Mouse (Mus musculus): ENCODE measurements around the gene H3f3b. TPM values are rescaled to one million over a fixed set of nuclear protein-coding genes. Genes with fewer than 3 reads are reported as not detected.

Gene H3f3b
- polyA plus RNA-seq, 1 experiment from 2014 or later = 1,577 TPM

- Histone ChIP-seq H3K4me3 (replicated peaks) (no peak overlapping the region), H3K9me3 (no peaks in the 10 kb centered on the region), H3K36me3 (no peaks in the 10 kb centered on the region), H3K9ac (no peak overlapping the region), H3K27me3 (replicated peaks) (no peaks in the 10 kb centered on the region), H3K4me1 (no peaks in the 10 kb centered on the region), H3K4me2 (no peak overlapping the region), H3K27ac (no peak overlapping the region)
- 65% methylated on average over 4 of the region's 4 CpGs for WGBS
- ATAC-seq (ENCODE audit: insufficient read depth, low FRiP score, low read depth) = no peak
Observed at GRCm38 (mm10) chr11:115992098-115992497, 35.7 kb downstream of the H3f3b start.

- no peak for ATAC-seq (ENCODE audit: insufficient read depth, low FRiP score, low read depth)
- no peak overlapping the region; the same call in 1 of the 2 replicates for H3K4me3 ChIP-seq (replicated peaks)
- 33% methylated on average over 15 of the region's 15 CpGs for WGBS
Observed at GRCm38 (mm10) chr11:115989686-115990085, 38.1 kb downstream of the H3f3b start.

GRCm38 (mm10) chr11:115983291-115983690 is 44.5 kb downstream of the H3f3b start:
- Histone ChIP-seq H3K36me3 (0 out of 2 replicates have a peak, but pooled peaks cover 5% of the 10 kb centered on the region), H3K27me3 (replicated peaks) (no peaks in the 10 kb centered on the region), H3K27ac (no peak overlapping the region), H3K4me3 (replicated peaks) (no peak overlapping the region), H3K9me3 (no peaks in the 10 kb centered on the region), H3K9ac (no peak overlapping the region), H3K4me2 (no peak overlapping the region), H3K4me1 (no peaks in the 10 kb centered on the region)
- no peak for ATAC-seq (ENCODE audit: insufficient read depth, low FRiP score, low read depth)
- 71% methylated on average over 8 of the region's 8 CpGs for WGBS

More at GRCm38 (mm10) chr11:115989686-115990085, 38.1 kb downstream of the H3f3b start:
- Histone ChIP-seq H3K27ac (no peak overlapping the region), H3K9me3 (no peaks in the 10 kb centered on the region), H3K4me1 (no peaks in the 10 kb centered on the region), H3K4me2 (peak overlapping the region; percentile 11; the same call in 1 of the 2 replicates), H3K9ac (no peak overlapping the region), H3K27me3 (replicated peaks) (no peaks in the 10 kb centered on the region), H3K36me3 (no peaks in the 10 kb centered on the region)

- 88% methylated on average over 15 of the region's 15 CpGs for WGBS
- Histone ChIP-seq H3K27ac (no peak overlapping the region), H3K9ac (no peak overlapping the region), H3K9me3 (no peaks in the 10 kb centered on the region), H3K36me3 (0 out of 2 replicates have a peak, but pooled peaks cover 5% of the 10 kb centered on the region), H3K4me3 (replicated peaks) (no peak overlapping the region), H3K27me3 (replicated peaks) (no peaks in the 10 kb centered on the region), H3K4me2 (no peak overlapping the region), H3K4me1 (no peaks in the 10 kb centered on the region)
- ATAC-seq (ENCODE audit: insufficient read depth, low FRiP score, low read depth) = no peak
Observed at GRCm38 (mm10) chr11:115982472-115982871, 45.3 kb downstream of the H3f3b start.

- H3K27ac ChIP-seq = peak overlapping the region; percentile 65
- peak overlapping the region; percentile 76 for H3K4me2 ChIP-seq
- no peaks in the 10 kb centered on the region for H3K9me3 ChIP-seq
- WGBS = 36% methylated on average over 12 of the region's 12 CpGs
- no peaks in the 10 kb centered on the region for H3K36me3 ChIP-seq
- H3K27me3 ChIP-seq (replicated peaks) = peaks cover 27% of the 10 kb centered on the region
- ATAC-seq (ENCODE audit: insufficient read depth, low FRiP score, low read depth) = no peak
- peak overlapping the region; percentile 49; the same call in 1 of the 2 replicates for H3K9ac ChIP-seq
- H3K4me3 ChIP-seq (replicated peaks) = peak overlapping the region; percentile 51
- peaks cover 18% of the 10 kb centered on the region; the same call in 1 of the 2 replicates for H3K4me1 ChIP-seq
Observed at GRCm38 (mm10) chr11:115975544-115975943, 52.2 kb downstream of the H3f3b start.

GRCm38 (mm10) chr11:115975083-115975420 is 52.7 kb downstream of the H3f3b start:
- Histone ChIP-seq H3K4me3 (replicated peaks) (peak overlapping the region; percentile 51), H3K36me3 (no peaks in the 10 kb centered on the region), H3K27me3 (replicated peaks) (peaks cover 27% of the 10 kb centered on the region), H3K9ac (peak overlapping the region; percentile 49; the same call in 1 of the 2 replicates), H3K4me2 (peak overlapping the region; percentile 76), H3K4me1 (peaks cover 23% of the 10 kb centered on the region), H3K27ac (peak overlapping the region; percentile 65), H3K9me3 (no peaks in the 10 kb centered on the region)
- WGBS = 4% methylated on average over 17 of the region's 18 CpGs
- ATAC-seq (ENCODE audit: insufficient read depth, low FRiP score, low read depth) = no peak; the same call in 1 of the 2 replicates

- peak within 1 kb of the TSS; percentile 49; the same call in 1 of the 2 replicates for H3K9ac ChIP-seq
- peak within 1 kb of the TSS; percentile 51 for H3K4me3 ChIP-seq (replicated peaks)
- no peaks in the 10 kb centered on the region for H3K9me3 ChIP-seq
- peak; percentile 79 for ATAC-seq (ENCODE audit: insufficient read depth, low FRiP score, low read depth)
- peak within 1 kb of the TSS; percentile 65 for H3K27ac ChIP-seq
- H3K36me3 ChIP-seq = no peaks in the 10 kb centered on the region
- WGBS = 11% methylated on average over 49 of the region's 58 CpGs
- H3K27me3 ChIP-seq (replicated peaks) = peaks cover 27% of the 10 kb centered on the region
- peak within 1 kb of the TSS; percentile 76 for H3K4me2 ChIP-seq
- H3K4me1 ChIP-seq = peaks cover 24% of the 10 kb centered on the region
Observed at GRCm38 (mm10) chr11:115974309-115975082, 53.3 kb downstream of the H3f3b start, which contains the start of gene Itgb4. Gene Itgb4 (plus strand): TSS chr11:115974709.

Other genes with a start within 250 kb of the H3f3b start
- 11.7 and 13.1 TPM in 2 replicates for gene Caskin2, start 214.3 kb downstream of the H3f3b start, polyA plus RNA-seq (2015; fragmentation: Nextera tagmentation; extraction: Ambion mirVana)
- gene Tsen54, start 213.2 kb downstream of the H3f3b start, polyA plus RNA-seq (2015; fragmentation: Nextera tagmentation; extraction: Ambion mirVana) = 28.2 and 30.6 TPM in 2 replicates
- gene Llgl2, start 203.9 kb downstream of the H3f3b start, polyA plus RNA-seq (2015; fragmentation: Nextera tagmentation; extraction: Ambion mirVana) = 60.4 and 61.5 TPM in 2 replicates
- 17.8 and 24.7 TPM in 2 replicates for gene Myo15b, start 169.6 kb downstream of the H3f3b start, polyA plus RNA-seq (2015; fragmentation: Nextera tagmentation; extraction: Ambion mirVana)
- 3.5 and 5.5 TPM in 2 replicates for gene Smim5, start 128.0 kb downstream of the H3f3b start, polyA plus RNA-seq (2015; fragmentation: Nextera tagmentation; extraction: Ambion mirVana)
- gene Smim6, start 115.9 kb downstream of the H3f3b start, polyA plus RNA-seq (2015; fragmentation: Nextera tagmentation; extraction: Ambion mirVana) = 40.9 and 43.0 TPM in 2 replicates
- 34.6 and 36.4 TPM in 2 replicates for gene Sap30bp, start 94.7 kb downstream of the H3f3b start, polyA plus RNA-seq (2015; fragmentation: Nextera tagmentation; extraction: Ambion mirVana)
- 16.3 and 21.9 TPM in 2 replicates for gene Recql5, start 94.5 kb downstream of the H3f3b start, polyA plus RNA-seq (2015; fragmentation: Nextera tagmentation; extraction: Ambion mirVana)
- 13.4 and 13.5 TPM in 2 replicates for gene Itgb4, start 53.3 kb downstream of the H3f3b start, polyA plus RNA-seq (2015; fragmentation: Nextera tagmentation; extraction: Ambion mirVana)
- gene Galk1, start 15.2 kb downstream of the H3f3b start, polyA plus RNA-seq (2015; fragmentation: Nextera tagmentation; extraction: Ambion mirVana) = 186 and 208 TPM in 2 replicates
- 27.3 and 33.2 TPM in 2 replicates for gene Unk, start 2.4 kb upstream of the H3f3b start, polyA plus RNA-seq (2015; fragmentation: Nextera tagmentation; extraction: Ambion mirVana)
- gene Unc13d, start 50.0 kb upstream of the H3f3b start, polyA plus RNA-seq (2015; fragmentation: Nextera tagmentation; extraction: Ambion mirVana) = 6.5 and 8.0 TPM in 2 replicates
- 70.4 and 77.6 TPM in 2 replicates for gene Wbp2, start 59.0 kb upstream of the H3f3b start, polyA plus RNA-seq (2015; fragmentation: Nextera tagmentation; extraction: Ambion mirVana)
- gene Trim47, start 99.2 kb upstream of the H3f3b start, polyA plus RNA-seq (2015; fragmentation: Nextera tagmentation; extraction: Ambion mirVana) = 27.6 and 30.9 TPM in 2 replicates
- gene Trim65, start 103.2 kb upstream of the H3f3b start, polyA plus RNA-seq (2015; fragmentation: Nextera tagmentation; extraction: Ambion mirVana) = 5.7 and 6.5 TPM in 2 replicates
- gene Mrpl38, start 110.9 kb upstream of the H3f3b start, polyA plus RNA-seq (2015; fragmentation: Nextera tagmentation; extraction: Ambion mirVana) = 94.8 and 102 TPM in 2 replicates
- gene Fbf1, start 140.2 kb upstream of the H3f3b start, polyA plus RNA-seq (2015; fragmentation: Nextera tagmentation; extraction: Ambion mirVana) = 26.8 and 31.8 TPM in 2 replicates
- 74.8 and 78.3 TPM in 2 replicates for gene Ten1, start 170.9 kb upstream of the H3f3b start, polyA plus RNA-seq (2015; fragmentation: Nextera tagmentation; extraction: Ambion mirVana)
- gene Acox1, start 171.1 kb upstream of the H3f3b start, polyA plus RNA-seq (2015; fragmentation: Nextera tagmentation; extraction: Ambion mirVana) = 33.6 and 38.1 TPM in 2 replicates
- gene Evpl, start 210.1 kb upstream of the H3f3b start, polyA plus RNA-seq (2015; fragmentation: Nextera tagmentation; extraction: Ambion mirVana) = 9.8 and 17.0 TPM in 2 replicates
- 89.5 and 101 TPM in 2 replicates for gene Srp68, start 246.3 kb upstream of the H3f3b start, polyA plus RNA-seq (2015; fragmentation: Nextera tagmentation; extraction: Ambion mirVana)